Mouse (Mus musculus) hindbrain, embryonic 13.5 days (tissue): ENCODE results near the gene Pard3. TPM values are rescaled to one million over a fixed set of nuclear protein-coding genes. Genes with fewer than 3 reads are reported as not detected.

Experiments
- ATAC-seq: fragments of 200-750 bp; cut with Nextera tagmentation; 2 replicates; pipeline ENCODE4 v1.8.0; 2017; ENCODE audit warnings: moderate TSS enrichment; ENCODE audit not compliant: low FRiP score
- H3K27ac ChIP-seq: fragments of 300-500 bp; sonication (generic); 2 replicates; pipeline ENCODE4 v1.5.1; 2015; ENCODE audit warnings: inconsistent platforms, mild to moderate bottlenecking, moderate library complexity
- H3K27me3 ChIP-seq: fragments of 300-500 bp; sonication (generic); 2 replicates; pipeline ENCODE4 v1.6.1; 2015; ENCODE audit warnings: mild to moderate bottlenecking, inconsistent platforms
- H3K36me3 ChIP-seq: fragments of 300-500 bp; sonication (generic); 2 replicates; pipeline ENCODE4 v1.6.1; 2015; ENCODE audit warnings: mild to moderate bottlenecking, inconsistent platforms
- H3K4me1 ChIP-seq: fragments of 300-500 bp; sonication (generic); replicated peaks from 2 replicates; pipeline ENCODE4 v1.6.1; 2015; ENCODE audit warnings: inconsistent platforms
- H3K4me2 ChIP-seq: fragments of 300-500 bp; sonication (generic); 2 replicates; pipeline ENCODE4 v1.6.1; 2015; ENCODE audit warnings: inconsistent platforms, mild to moderate bottlenecking, moderate library complexity
- H3K4me3 ChIP-seq: fragments of 300-500 bp; sonication (generic); 2 replicates; pipeline ENCODE4 v1.5.1; 2015; ENCODE audit warnings: mild to moderate bottlenecking, inconsistent platforms
- H3K9ac ChIP-seq: fragments of 300-500 bp; sonication (generic); 2 replicates; pipeline ENCODE4 v1.6.1; 2015; ENCODE audit warnings: mild to moderate bottlenecking, inconsistent platforms
- H3K9me3 ChIP-seq: fragments of 300-500 bp; sonication (generic); 2 replicates; pipeline ENCODE4 v1.6.1; 2016; ENCODE audit warnings: inconsistent platforms
- WGBS: fragments of 180-500 bp; shearing (Covaris S2); methylation state at CpG from one replicate; pipeline ENCODE4 v1.1.7; 2015; 5-methylcytosine and 5-hydroxymethylcytosine counted together
- polyA plus RNA-seq: library from polyadenylated mRNA; unstranded; fragments of >200 nt; fragmentation: Nextera tagmentation; extraction: Ambion mirVana; gene quantifications from 2 replicates; pipeline ENCODE4 v1.2.1, GENCODE M21; 2015

The Pard3 gene
- polyA plus RNA-seq, 1 experiment from 2014 or later, result 22.5 TPM

GRCm38 (mm10) chr8:127440834-127441485 is 377.3 kb downstream of the Pard3 start:
- ATAC-seq, result peak; percentile 38; the same call in 1 of the 2 replicates
- H3K27me3 ChIP-seq, result no peaks in the 10 kb centered on the region
- H3K27ac ChIP-seq, result no peak overlapping the region; the same call in 1 of the 2 replicates
- peaks cover 26% of the 10 kb centered on the region for H3K4me1 ChIP-seq
- no peak overlapping the region for H3K9ac ChIP-seq
- no peak overlapping the region for H3K4me3 ChIP-seq
- 66% methylated on average over 6 of the region's 6 CpGs for WGBS
- H3K36me3 ChIP-seq, result no peaks in the 10 kb centered on the region
- no peaks in the 10 kb centered on the region for H3K9me3 ChIP-seq
- H3K4me2 ChIP-seq, result no peak overlapping the region

DNA sequence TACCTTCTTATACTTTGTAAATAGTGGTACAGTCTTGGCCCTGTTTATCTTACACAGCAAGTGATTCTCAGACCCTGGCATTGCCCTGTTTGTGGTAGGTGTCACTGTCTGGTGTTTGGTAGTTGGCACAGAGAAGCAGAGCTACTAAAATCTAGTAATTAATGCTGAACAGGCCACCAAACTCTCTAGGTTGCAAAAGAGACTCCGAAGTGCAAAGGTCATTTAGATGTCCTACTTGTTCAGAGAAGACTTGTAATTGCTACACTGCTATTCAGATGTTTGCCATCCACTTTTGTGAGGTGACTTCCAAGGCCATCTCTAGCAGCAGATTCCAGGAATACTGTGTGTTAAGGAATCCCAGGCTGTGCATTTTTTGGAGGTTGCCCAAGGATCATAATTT is 383.7 kb downstream of the Pard3 start:
- H3K36me3 ChIP-seq, result no peaks in the 10 kb centered on the region

DNA sequence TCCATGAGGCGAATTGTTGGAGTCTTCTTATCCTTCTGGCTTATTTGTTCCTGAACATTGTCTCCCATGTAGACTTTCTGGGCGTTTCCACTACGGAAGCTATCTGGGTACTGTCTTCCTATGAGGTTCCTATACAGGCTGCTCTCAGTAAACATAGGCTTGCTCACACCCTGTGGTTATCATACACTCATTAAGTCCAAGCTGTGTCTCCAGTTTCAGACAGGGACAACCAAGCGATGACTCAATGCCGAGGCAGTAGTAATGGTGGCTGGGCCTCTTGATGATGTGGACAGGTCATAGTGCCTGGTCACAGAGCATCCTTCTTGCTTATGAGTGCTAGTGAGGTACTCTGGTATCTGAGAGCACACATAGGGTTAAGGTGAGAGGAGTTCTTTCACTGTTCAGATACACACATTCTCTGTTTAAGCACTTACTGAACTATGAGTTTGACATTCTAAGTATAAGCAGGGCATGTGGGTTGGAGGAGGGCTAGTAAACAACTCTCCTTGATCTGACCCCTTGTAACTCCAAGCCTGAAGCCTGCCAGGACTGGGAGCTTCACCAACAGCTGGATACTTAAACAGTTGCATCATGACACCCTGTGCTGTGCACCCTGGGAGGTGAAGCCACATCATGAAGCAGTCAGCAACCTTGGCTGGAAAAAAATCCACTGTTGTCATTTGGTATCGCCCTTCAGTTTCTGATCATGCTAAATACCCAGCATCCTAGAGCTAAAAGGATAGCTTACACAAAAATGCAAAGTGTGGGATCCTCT is 385.6 kb downstream of the Pard3 start:
- H3K27ac ChIP-seq, result no peak overlapping the region
- H3K4me3 ChIP-seq, result no peak overlapping the region
- no peak overlapping the region for H3K4me2 ChIP-seq
- no peaks in the 10 kb centered on the region for H3K9me3 ChIP-seq
- no peak for ATAC-seq
- no peak overlapping the region for H3K9ac ChIP-seq
- no peaks in the 10 kb centered on the region for H3K27me3 ChIP-seq
- H3K4me1 ChIP-seq, result peaks cover 23% of the 10 kb centered on the region
- 95% methylated on average over 6 of the region's 6 CpGs for WGBS
- 0 out of 2 replicates have a peak, but pooled peaks cover 3% of the 10 kb centered on the region for H3K36me3 ChIP-seq

More for the DNA sequence above, 383.7 kb downstream of the Pard3 start:
- Histone ChIP-seq H3K27me3 (no peaks in the 10 kb centered on the region), H3K27ac (no peak overlapping the region), H3K9ac (no peak overlapping the region), H3K9me3 (no peaks in the 10 kb centered on the region), H3K4me3 (no peak overlapping the region), H3K4me2 (no peak overlapping the region), H3K4me1 (peaks cover 17% of the 10 kb centered on the region)
- WGBS, result 88% methylated on average over 1 of the region's 1 CpGs
- no peak for ATAC-seq

- peak; percentile 89 for ATAC-seq
- H3K4me2 ChIP-seq, result peak overlapping the region; percentile 28
- no peaks in the 10 kb centered on the region for H3K27me3 ChIP-seq
- H3K4me3 ChIP-seq, result no peak overlapping the region
- H3K9ac ChIP-seq, result no peak overlapping the region
- peaks cover 23% of the 10 kb centered on the region for H3K4me1 ChIP-seq
- H3K27ac ChIP-seq, result peak overlapping the region; percentile 61
- no peaks in the 10 kb centered on the region for H3K9me3 ChIP-seq
- 0 out of 2 replicates have a peak, but pooled peaks cover 8% of the 10 kb centered on the region for H3K36me3 ChIP-seq
- 27% methylated on average over 14 of the region's 14 CpGs for WGBS
These were observed 387.4 kb downstream of the Pard3 start for GRCm38 (mm10) chr8:127450954-127451668.

DNA sequence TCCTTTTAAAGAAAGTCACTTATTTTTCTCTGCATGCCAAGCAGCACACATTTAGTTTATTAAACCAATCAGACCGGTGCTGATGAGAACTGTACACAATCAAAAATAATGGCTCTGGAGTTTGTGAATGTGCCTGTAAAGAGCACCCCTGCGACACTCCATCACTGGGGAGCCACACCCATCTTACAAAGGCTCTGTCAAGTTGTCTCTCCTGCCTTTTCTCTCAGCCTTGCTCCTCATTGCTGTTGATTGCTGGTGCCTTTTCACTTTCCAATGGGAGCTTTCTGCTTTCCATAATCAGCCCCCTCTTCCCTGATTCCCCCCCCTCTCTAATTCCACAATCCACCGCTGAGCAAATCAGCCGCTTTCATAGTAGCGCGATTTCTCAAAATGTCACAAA is 388.7 kb downstream of the Pard3 start:
- Histone ChIP-seq H3K27ac (no peak overlapping the region), H3K9me3 (no peaks in the 10 kb centered on the region), H3K4me2 (no peak overlapping the region), H3K4me3 (no peak overlapping the region), H3K27me3 (no peaks in the 10 kb centered on the region), H3K4me1 (peaks cover 23% of the 10 kb centered on the region), H3K9ac (no peak overlapping the region), H3K36me3 (0 out of 2 replicates have a peak, but pooled peaks cover 8% of the 10 kb centered on the region)
- WGBS, result 50% methylated on average over 6 of the region's 6 CpGs
- ATAC-seq, result no peak

DNA sequence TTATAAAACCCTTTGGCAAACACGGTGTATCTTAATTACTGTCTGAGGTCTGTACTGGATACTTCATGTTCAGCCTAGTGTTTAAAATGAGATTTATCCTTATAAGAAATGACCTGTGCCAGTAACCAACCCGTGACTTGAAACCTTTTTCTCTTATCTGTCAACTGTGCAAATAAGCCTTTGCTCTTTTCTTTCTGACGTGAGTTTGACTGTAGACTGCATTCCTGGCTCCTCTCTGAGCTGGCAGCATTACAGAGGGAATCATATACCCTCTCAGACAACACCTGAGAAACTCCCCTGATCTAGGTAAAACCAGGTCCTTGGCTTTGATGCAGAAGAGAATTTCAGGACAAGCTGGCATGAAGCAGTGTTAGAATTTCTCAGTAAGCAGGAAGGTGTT is 394.2 kb downstream of the Pard3 start:
- Histone ChIP-seq H3K9me3 (no peaks in the 10 kb centered on the region), H3K27me3 (no peaks in the 10 kb centered on the region), H3K4me2 (no peak overlapping the region), H3K9ac (no peak overlapping the region), H3K4me1 (peaks cover under 1% of the 10 kb centered on the region; the same call in 1 of the 2 replicates), H3K27ac (no peak overlapping the region), H3K36me3 (peaks cover 16% of the 10 kb centered on the region), H3K4me3 (no peak overlapping the region)
- ATAC-seq, result no peak
- 72% methylated on average over 3 of the region's 3 CpGs for WGBS

DNA sequence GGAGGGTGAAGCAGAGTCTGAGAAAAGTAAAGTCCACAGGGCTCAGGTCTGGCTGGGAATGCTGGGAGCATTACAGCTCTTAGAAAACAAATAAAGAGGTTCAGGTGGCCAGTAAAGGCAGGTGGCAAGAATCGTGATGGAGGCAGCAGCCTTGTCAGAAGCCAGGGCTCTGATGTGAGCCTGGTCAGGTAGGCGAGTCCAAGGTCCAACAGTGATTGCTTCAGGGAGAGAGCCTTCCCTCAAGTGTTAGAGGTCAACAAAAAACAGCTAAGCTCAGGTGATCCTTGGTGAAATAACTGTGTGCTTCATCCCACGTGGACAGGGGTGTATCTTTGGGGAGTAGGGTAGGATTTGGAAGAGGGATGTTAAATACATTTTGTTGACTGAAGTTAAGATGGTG is 397.5 kb downstream of the Pard3 start:
- H3K27me3 ChIP-seq, result no peaks in the 10 kb centered on the region
- H3K4me2 ChIP-seq, result no peak overlapping the region
- no peaks in the 10 kb centered on the region for H3K9me3 ChIP-seq
- no peak overlapping the region for H3K9ac ChIP-seq
- no peak overlapping the region for H3K4me3 ChIP-seq
- no peaks in the 10 kb centered on the region for H3K4me1 ChIP-seq
- no peak for ATAC-seq
- WGBS, result 92% methylated on average over 3 of the region's 3 CpGs
- H3K36me3 ChIP-seq, result peaks cover 8% of the 10 kb centered on the region
- no peak overlapping the region for H3K27ac ChIP-seq

GRCm38 (mm10) chr8:127462378-127462935 is 398.8 kb downstream of the Pard3 start:
- H3K27me3 ChIP-seq, result no peaks in the 10 kb centered on the region
- peaks cover 8% of the 10 kb centered on the region for H3K36me3 ChIP-seq
- no peak for ATAC-seq
- H3K4me3 ChIP-seq, result no peak overlapping the region
- H3K9ac ChIP-seq, result no peak overlapping the region
- H3K9me3 ChIP-seq, result no peaks in the 10 kb centered on the region
- no peaks in the 10 kb centered on the region for H3K4me1 ChIP-seq
- 90% methylated on average over 2 of the region's 2 CpGs for WGBS
- no peak overlapping the region for H3K4me2 ChIP-seq
- no peak overlapping the region for H3K27ac ChIP-seq

DNA sequence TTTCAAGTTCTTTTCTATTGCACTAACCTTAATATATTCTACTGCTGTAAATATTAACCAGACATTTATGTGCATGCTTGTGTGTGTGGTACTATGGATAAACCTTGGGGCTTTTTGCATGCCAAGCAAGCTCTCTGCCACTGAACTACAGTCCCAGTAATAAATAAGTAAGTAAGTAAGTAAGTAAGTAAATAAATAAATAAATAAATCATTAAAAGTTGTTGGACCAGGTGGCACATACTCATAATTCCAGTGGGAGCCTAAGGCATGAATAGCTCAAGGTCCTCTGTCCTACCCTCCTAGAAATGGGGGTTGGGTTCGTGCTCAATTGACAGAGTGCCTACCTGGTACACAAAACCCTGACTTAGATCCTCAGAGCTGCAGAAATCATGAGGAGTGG is 400.6 kb downstream of the Pard3 start:
- peaks cover 8% of the 10 kb centered on the region for H3K36me3 ChIP-seq
- H3K9me3 ChIP-seq, result no peaks in the 10 kb centered on the region
- no peaks in the 10 kb centered on the region for H3K27me3 ChIP-seq
- H3K4me3 ChIP-seq, result no peak overlapping the region
- no peak for ATAC-seq
- H3K9ac ChIP-seq, result no peak overlapping the region
- H3K4me1 ChIP-seq, result no peaks in the 10 kb centered on the region
- no peak overlapping the region for H3K27ac ChIP-seq
- no peak overlapping the region for H3K4me2 ChIP-seq
- 90% methylated on average over 1 of the region's 1 CpGs for WGBS

GRCm38 (mm10) chr8:127472204-127472603 is 408.5 kb downstream of the Pard3 start:
- Histone ChIP-seq H3K36me3 (0 out of 2 replicates have a peak, but pooled peaks cover 5% of the 10 kb centered on the region), H3K4me1 (no peaks in the 10 kb centered on the region), H3K4me2 (no peak overlapping the region), H3K4me3 (no peak overlapping the region), H3K9ac (no peak overlapping the region), H3K9me3 (no peaks in the 10 kb centered on the region), H3K27me3 (no peaks in the 10 kb centered on the region), H3K27ac (no peak overlapping the region)
- ATAC-seq, result no peak
- WGBS, result 80% methylated on average over 2 of the region's 2 CpGs

DNA sequence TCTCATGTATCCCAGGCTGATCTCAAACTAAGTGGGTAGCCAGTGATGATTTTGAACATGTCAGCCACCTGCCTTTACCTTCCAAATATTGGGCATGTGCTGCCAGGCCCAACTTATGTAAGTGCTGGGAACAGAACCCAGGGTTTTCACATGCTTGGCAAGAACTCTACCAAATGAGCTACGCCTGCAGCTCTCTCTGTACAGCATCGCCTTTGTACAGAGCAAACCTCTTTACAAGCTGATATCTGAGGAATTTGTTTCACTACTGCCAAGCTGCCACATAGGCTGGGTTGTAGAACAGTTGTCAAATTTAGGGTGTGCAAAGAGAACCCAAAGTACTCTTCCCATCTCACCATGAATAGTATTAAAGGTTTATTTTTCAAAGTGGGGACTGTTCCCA is 416.3 kb downstream of the Pard3 start:
- Histone ChIP-seq H3K27me3 (no peaks in the 10 kb centered on the region), H3K27ac (no peak overlapping the region), H3K4me2 (no peak overlapping the region), H3K36me3 (no peaks in the 10 kb centered on the region), H3K4me1 (no peaks in the 10 kb centered on the region; the same call in 1 of the 2 replicates), H3K4me3 (no peak overlapping the region), H3K9ac (no peak overlapping the region), H3K9me3 (no peaks in the 10 kb centered on the region)
- no peak for ATAC-seq
- 100% methylated on average over 2 of the region's 2 CpGs for WGBS

DNA sequence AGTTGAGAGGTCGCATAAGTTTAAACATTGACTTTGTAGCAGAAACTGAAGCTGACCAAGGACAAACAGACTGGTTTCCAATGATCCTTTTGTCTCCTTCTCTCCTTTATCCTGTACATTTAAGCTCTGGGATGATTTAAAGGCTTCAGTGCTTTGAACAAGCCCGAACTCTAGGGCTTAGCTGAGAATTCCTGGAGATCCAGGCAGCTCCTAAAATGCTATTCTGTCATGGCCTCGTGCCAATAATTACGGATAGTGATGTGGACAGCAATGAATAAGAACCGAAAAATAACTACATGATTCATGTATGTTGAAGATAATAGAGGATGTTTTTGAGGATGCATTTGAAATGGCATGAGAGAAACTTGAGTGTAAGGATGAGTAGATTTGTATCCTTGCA is 421.9 kb downstream of the Pard3 start:
- Histone ChIP-seq H3K4me1 (peaks cover 7% of the 10 kb centered on the region), H3K9ac (no peak overlapping the region), H3K36me3 (no peaks in the 10 kb centered on the region), H3K9me3 (no peaks in the 10 kb centered on the region), H3K4me2 (no peak overlapping the region), H3K27ac (no peak overlapping the region), H3K4me3 (no peak overlapping the region), H3K27me3 (no peaks in the 10 kb centered on the region)
- 80% methylated on average over 5 of the region's 5 CpGs for WGBS
- ATAC-seq, result no peak
